Mouse (Mus musculus) sigmoid colon, adult 10 weeks (tissue): Measurements from ENCODE around the gene Ccdc85a. TPM values are rescaled to one million over a fixed set of nuclear protein-coding genes. Genes with fewer than 3 reads are reported as not detected.

Source experiments
- polyA plus RNA-seq: library from polyadenylated mRNA; stranded (reverse); fragments of 350-450 nt; fragmentation: Illumina TruSeq; extraction: RNeasy Lipid Tissue Mini Kit (QIAGEN cat#74804); gene quantifications from one replicate; pipeline ENCODE4 v1.2.3, GENCODE M21; 2014; ENCODE audit warnings: low read depth, low replicate concordance

The Ccdc85a gene
- polyA plus RNA-seq, result 1.0 TPM

GRCm38 (mm10) chr11:28583911-28584434 is at the start of gene Ccdc85a:
Gene Ccdc85a (minus strand): TSS chr11:28584324.

GRCm38 (mm10) chr11:28339224-28340150 is 244.6 kb downstream of the Ccdc85a start, which contains the start of gene Gm6685:
Gene Gm6685 (minus strand): TSS chr11:28339867.

Other genes with a start within 250 kb of the Ccdc85a start
- not detected for gene Gm6685, start 244.5 kb downstream of the Ccdc85a start, polyA plus RNA-seq